Mouse (Mus musculus) neural tube, embryonic 13.5 days (tissue): ENCODE measurements at regions not wholly inside any gene's neighbourhood (a gene's known extent, or its start where the extent isn't known, plus 50 kb on each side); places are given as distances from the start of the nearest gene placed in this dataset. TPM values are rescaled to one million over a fixed set of nuclear protein-coding genes. Genes with fewer than 3 reads are reported as not detected.

ENCODE experiments used
- ATAC-seq: fragments of 200-750 bp; cut with Nextera tagmentation; 2 replicates; pipeline ENCODE4 v1.8.0; 2017; ENCODE audit warnings: low read depth, mild to moderate bottlenecking, moderate TSS enrichment, moderate library complexity
- H3K27ac ChIP-seq: fragments of 300-500 bp; sonication (generic); replicated peaks from 2 replicates; pipeline ENCODE4 v1.5.1; 2015; ENCODE audit warnings: moderate library complexity, mild to moderate bottlenecking, inconsistent platforms
- H3K27me3 ChIP-seq: fragments of 300-500 bp; sonication (generic); 2 replicates; pipeline ENCODE4 v1.6.1; 2015; ENCODE audit warnings: mild to moderate bottlenecking, inconsistent platforms
- H3K36me3 ChIP-seq: fragments of 300-500 bp; sonication (generic); 2 replicates; pipeline ENCODE4 v1.6.1; 2015; ENCODE audit warnings: mild to moderate bottlenecking, inconsistent platforms
- H3K4me1 ChIP-seq: fragments of 300-500 bp; sonication (generic); replicated peaks from 2 replicates; pipeline ENCODE4 v1.6.1; 2015; ENCODE audit warnings: inconsistent platforms
- H3K4me2 ChIP-seq: fragments of 300-500 bp; sonication (generic); 2 replicates; pipeline ENCODE4 v1.6.1; 2015; ENCODE audit warnings: inconsistent platforms, mild to moderate bottlenecking, moderate library complexity
- H3K4me3 ChIP-seq: fragments of 300-500 bp; sonication (generic); 2 replicates; pipeline ENCODE4 v1.5.1; 2015; ENCODE audit warnings: mild to moderate bottlenecking, inconsistent platforms
- H3K9ac ChIP-seq: fragments of 300-500 bp; sonication (generic); 2 replicates; pipeline ENCODE4 v1.6.1; 2015; ENCODE audit warnings: moderate library complexity, mild to moderate bottlenecking, inconsistent platforms
- H3K9me3 ChIP-seq: fragments of 300-500 bp; sonication (generic); 2 replicates; pipeline ENCODE4 v1.6.1; 2016; ENCODE audit warnings: inconsistent platforms
- WGBS: fragments of 180-500 bp; shearing (Covaris S2); methylation state at CpG from one replicate; pipeline ENCODE4 v1.1.7; 2015; 5-methylcytosine and 5-hydroxymethylcytosine counted together
- microRNA-seq: library from miRNA; unstranded; fragments of <30 nt; microRNA quantifications from one replicate; pipeline ENCODE4, GENCODE M21; 2016

DNA sequence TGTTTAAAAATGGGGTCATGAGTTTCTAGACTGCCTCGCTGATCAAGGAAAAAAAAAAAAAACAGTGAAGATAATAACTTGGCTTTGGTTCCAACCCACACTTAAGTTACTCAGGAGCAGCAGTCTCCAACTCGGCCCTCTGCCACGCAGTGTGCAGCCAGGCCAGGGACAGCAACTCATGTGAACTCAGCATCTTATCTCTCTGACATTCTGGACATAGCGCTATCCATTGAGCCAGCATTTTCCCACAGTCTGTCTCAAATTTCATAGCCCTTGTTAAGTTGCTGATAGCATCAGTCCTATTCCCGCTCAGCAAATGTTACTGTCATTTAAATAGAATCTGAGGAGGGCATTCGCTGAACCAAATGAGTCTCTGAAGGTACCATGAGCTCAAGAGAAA is 102.2 kb downstream of the Ndfip2 start:
- H3K9me3 ChIP-seq = no peaks in the 10 kb centered on the region
- no peak overlapping the region for H3K4me3 ChIP-seq
- H3K27me3 ChIP-seq = no peaks in the 10 kb centered on the region
- ATAC-seq = no peak
- H3K4me2 ChIP-seq = no peak overlapping the region
- H3K27ac ChIP-seq = no peak overlapping the region
- no peak overlapping the region for H3K9ac ChIP-seq
- H3K4me1 ChIP-seq = no peaks in the 10 kb centered on the region
- WGBS = 90% methylated on average over 6 of the region's 6 CpGs
- H3K36me3 ChIP-seq = no peaks in the 10 kb centered on the region

DNA sequence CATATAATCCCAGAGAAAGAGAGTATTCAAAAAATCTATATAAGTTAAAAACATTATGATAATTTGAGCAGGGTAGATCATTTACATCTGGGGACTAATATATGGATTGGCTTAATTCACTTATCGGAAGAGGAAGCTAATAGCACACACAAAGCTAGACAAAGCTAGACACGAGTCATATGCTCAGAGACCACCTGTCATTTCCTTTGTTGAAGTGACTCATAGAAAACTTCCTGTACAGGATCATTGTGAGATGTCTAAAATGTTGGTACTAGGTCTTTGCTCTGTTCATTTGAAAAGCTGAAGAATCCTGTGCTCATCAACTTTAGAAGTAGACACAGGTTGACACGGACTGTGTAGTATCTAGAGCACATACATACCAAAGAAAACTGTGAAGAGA is 101.5 kb downstream of the Ndfip2 start:
- H3K9me3 ChIP-seq = no peaks in the 10 kb centered on the region

More for the DNA sequence above, 101.5 kb downstream of the Ndfip2 start:
- H3K36me3 ChIP-seq = no peaks in the 10 kb centered on the region
- no peak overlapping the region for H3K4me2 ChIP-seq
- no peaks in the 10 kb centered on the region for H3K4me1 ChIP-seq
- no peak overlapping the region for H3K9ac ChIP-seq
- ATAC-seq = no peak
- no peak overlapping the region for H3K27ac ChIP-seq
- 85% methylated on average over 3 of the region's 3 CpGs for WGBS
- no peak overlapping the region for H3K4me3 ChIP-seq
- no peaks in the 10 kb centered on the region for H3K27me3 ChIP-seq

Small RNA genes lying in the stretch of these regions (microRNA-seq; reads per million reads assigned to microRNA genes)
- gene Gm22406 (not detected), gene Mir6390 (not detected)
